Mouse (Mus musculus): ENCODE results near the gene Fam173b.

The Fam173b gene

DNA sequence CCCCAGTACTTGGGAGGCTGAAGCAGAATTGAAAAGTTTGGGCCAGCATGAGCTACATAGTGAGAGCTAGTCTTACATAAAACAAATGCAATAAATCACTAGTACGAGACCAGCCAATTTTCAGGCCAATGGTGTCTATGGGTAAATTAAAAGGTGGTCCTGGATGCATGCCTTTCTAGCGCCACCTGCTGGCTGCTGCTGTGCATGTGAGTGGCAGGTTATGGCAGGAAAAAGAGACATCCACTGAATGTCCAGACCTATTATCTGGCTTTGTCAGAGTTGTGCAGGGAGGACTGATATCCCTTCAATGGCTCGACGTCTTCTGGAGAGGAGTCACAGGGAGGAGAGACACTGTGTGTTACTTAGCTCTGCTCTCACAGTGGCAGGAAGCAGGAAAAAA is 15.1 kb upstream of the Fam173b start:
- peak; percentile 91 for DNase-seq (ENCODE audit: low spot score)

DNA sequence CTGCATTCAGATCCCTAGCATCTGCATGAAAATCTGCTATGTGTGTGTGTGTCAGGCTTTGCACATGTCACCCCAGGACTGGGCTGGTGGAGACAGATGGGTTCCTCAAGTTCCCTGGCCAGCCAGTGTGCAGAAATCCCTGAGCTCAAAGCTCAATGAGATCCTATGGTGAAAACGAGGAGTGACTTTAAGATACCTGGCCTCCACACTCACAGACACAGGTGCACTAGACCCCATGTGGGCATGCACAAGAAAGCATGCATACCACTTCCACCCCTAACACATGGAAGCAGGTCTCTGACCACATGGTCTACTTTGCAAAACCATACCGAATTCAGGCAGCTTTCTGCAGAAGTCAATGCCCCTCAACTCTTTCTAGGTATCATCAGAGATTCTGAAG is 13.9 kb upstream of the Fam173b start:
- DNase-seq (ENCODE audit: low spot score): no peak

DNA sequence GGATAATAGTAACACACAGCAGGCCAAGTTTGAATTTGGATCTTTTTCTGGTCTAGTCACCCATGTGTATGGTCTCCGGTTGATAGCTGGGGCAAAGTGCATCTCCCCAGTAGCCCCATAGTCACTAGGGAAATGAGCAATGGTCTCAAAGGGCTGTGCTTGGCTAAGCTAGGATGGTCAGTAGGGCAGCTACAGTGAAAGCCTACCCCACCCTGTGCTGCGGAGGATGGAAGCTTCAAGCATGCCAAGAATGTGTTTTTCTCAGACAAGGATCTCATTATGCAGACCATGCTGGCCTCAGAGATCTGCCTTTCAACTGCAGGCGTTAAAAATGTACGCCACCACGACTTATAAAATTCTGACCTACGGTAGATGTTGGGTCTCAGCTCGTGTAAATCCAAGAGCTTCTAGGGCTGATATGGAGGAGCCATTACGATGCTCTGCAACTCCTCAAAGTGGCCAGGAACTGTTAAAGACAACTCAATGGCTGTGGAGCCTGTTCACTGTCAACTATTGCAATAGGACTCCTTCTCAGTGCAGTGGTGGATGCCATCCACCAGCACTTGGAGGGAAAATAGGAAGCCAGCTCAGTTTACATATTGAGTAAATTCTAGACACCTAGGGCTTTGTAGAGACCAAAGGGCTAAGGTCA is 12.5 kb upstream of the Fam173b start:
- no peak for DNase-seq (ENCODE audit: low spot score)

DNA sequence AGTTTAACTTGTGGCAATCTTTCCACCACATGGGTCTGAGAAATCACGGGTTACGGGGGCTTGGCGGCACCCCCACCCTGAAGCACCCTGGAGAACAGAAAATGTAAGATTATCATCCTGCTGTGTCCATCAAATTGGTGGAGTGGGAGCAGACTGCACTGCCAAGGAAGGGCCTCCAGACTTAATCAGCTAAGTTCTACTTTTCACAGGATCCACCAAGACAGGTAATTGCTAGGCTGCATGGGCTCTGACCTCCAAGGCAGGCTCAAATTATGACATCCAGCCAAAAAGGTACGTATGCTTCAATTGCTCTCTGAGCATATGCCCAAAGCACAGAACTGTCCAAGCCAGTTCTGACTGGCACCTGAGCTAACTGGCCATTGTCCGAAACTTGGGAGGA is 11.5 kb upstream of the Fam173b start:
- DNase-seq (ENCODE audit: low spot score): no peak

DNA sequence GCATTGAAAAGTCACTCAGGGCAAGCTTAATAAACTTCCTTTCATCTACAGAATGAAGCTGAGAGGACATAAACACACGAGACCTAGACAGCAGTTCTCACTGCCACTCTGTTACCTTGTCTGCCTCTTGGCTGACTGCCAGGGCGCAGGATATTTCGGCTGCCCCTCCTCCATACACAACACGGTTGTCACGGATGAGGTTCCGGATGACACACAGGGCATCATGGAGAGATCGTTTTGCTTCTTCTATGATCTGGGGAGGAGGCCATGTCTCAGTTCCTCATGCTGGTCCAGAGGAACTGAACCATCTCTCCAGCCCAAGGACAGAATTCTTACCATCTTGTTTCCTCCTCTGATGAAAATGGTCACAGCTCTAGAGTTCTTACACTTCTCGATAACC is 9.1 kb upstream of the Fam173b start:
- DNase-seq (ENCODE audit: low spot score): no peak

DNA sequence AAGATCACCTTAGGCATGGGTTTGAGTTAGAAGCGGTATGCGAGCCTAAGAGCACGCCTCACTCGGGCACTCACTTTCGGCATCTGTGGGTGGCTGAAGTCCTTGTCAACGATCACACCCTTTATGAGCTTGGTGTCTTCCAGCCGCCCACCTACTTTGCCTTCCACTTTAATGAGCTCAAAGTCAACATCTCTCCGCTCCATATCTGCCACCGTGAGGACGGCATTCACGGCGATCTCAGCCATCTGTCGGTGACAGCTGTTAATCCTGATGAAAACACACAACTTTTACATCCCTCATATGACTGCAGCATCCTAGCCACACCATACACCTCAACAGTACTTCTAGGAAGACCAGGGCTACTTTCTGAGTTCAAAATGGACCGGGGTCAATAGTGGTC is 7.4 kb upstream of the Fam173b start:
- no peak for DNase-seq (ENCODE audit: low spot score)

DNA sequence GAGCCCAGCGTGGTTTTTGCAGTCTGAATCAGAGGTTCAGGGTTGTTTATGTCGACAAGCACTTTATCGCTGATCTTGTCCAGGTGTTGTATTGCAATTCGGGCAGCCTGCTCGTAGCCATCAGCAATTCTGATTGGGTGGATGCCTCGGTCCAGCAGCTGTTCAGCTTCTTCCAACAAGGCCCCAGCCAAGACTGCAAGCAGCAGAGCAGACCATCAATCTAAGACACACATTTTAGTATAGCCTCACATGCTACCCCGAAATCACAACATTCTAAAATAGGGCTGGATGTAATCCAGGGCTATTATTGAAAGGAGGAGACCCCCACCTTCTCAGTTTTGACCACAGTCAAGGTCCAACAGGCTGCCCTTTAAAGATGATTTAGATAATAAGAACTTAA is 6.0 kb upstream of the Fam173b start:
- no peak for DNase-seq (ENCODE audit: low spot score)

DNA sequence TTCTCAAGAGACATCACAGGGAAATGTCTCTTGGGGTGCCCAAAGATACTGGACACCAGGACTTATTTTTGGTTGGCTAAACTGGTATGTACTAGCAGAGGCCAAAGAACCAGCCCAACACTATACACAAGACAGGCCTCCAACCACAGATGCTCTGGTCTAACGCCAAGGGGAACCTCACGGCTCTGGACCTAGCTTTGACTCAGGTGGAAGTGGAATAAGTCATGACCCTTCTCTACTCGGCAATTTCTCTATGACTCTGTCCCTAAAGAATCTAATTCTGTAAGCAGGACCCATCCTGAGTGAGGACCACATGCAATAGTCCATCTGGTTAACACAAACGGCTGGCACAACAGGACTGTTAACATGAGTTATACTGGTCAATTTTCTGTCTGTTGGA is 1.8 kb upstream of the Fam173b start:
- no peak for DNase-seq (ENCODE audit: low spot score)

DNA sequence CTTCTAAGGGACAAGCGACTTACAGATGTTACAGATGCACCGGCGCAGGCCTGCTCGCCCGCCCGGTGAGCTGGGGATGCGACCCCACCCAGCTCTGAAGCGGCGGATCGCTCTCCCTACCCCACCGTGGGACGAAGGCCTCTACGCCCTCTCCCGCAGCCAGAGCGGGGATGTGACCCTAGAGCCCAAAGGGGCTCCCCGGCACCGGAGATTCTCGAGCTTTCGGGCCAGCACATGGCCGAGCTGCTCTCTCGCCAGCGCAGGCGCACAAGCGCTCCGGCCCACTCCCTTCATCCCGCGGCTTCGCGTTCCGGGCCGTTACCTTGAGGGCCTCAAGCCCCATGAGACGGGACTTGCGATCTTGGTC is 390 bp upstream of the Fam173b start:
- DNase-seq (ENCODE audit: low spot score): no peak

DNA sequence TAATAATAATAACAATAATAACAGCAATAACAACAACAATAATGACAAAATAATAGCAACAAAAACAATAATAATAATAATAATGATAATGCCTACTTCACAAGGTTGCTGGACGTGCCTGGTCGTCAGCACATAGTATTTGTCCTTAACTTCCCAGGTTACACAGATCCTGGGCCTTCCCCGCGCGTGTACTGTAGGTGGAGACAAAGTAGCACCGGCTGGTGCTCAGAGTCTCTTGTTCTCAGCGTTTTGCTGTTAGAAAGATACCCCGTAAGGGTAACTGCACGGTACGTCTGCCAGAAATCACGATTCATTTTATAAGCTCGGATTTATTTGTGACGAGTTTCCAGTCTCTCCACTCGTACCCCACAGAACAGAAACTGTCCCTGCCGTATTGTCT is 774 bp downstream of the Fam173b start:
- DNase-seq (ENCODE audit: low spot score): peak; percentile 66

DNA sequence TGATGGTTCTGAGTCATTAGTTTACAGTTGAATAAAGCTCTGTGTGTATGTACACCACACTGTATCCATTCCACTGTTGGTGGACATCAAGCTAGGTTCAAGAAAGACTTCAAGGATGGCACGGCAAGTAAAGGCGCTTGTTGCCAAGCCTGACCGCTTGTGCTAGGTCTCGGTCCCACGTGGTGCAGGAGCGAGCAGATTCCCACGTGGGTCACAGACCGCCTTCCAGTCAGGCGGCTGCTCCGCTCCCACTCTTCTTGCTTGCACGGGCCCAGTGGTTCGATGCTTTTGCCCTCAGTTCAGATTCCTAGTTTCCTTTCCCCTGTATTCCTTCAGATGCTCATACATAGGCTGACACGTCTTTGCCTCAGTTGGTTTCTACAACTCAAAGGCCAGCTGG is 1.5 kb downstream of the Fam173b start:
- DNase-seq (ENCODE audit: low spot score): no peak

DNA sequence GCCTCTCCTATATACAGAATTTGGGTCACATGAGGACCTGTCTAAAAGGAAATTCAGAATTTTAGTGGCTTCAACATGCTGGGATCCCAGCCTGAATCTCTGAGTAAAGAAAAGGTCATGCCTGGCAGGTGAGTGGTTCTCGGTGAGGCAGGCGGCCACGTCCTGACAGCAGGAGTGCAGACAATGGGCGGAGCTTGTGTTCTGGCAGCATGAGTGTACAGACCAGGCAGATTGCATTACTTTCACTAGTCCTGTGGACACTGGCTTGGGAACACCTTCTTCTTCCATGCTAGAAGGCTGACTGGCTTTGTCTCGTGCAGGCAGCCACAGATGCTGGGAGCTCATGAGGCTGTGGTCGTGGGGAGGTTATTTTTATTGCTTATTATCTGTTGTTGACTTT is 5.2 kb downstream of the Fam173b start:
- no peak for DNase-seq (ENCODE audit: low spot score)

DNA sequence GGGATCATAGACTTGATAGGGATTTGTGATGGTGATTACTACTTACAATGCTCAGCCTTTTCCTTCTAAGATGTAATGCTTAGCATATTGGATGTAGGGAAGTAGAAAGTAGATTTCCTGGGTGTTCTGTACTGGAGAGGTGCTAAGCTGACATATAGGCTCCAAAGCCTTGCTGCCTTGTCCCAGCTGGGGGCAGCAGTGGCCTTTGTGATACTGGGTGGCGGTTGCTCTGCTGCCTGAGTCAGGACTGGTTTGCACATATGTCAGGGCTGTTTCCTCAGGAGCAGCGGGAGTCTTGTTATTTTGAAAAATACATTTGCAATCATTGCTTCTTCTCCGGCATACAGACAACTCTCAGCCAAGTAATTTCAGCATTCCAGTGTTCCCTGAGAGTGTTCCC is 9.4 kb downstream of the Fam173b start:
- no peak for DNase-seq (ENCODE audit: low spot score)

DNA sequence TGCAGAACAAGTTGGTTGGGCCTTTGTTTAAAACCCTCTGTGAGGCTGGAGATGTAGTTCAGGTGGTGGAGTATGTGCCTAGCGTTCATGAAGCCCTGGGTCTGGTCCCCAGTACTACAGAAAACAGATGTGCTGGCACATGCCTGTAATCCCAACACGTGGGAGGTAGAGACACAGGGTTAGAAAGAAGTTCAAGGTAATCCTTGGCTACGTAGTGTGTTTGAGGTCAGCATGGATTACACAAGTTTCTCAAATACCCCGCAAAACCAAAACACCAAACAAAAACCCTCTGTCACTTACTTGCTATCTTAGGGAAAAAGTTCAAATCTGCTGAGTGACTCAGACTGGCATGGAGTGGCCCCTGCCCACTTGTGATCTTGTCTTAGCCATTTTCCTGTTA is 10.3 kb downstream of the Fam173b start:
- no peak for DNase-seq (ENCODE audit: low spot score)

DNA sequence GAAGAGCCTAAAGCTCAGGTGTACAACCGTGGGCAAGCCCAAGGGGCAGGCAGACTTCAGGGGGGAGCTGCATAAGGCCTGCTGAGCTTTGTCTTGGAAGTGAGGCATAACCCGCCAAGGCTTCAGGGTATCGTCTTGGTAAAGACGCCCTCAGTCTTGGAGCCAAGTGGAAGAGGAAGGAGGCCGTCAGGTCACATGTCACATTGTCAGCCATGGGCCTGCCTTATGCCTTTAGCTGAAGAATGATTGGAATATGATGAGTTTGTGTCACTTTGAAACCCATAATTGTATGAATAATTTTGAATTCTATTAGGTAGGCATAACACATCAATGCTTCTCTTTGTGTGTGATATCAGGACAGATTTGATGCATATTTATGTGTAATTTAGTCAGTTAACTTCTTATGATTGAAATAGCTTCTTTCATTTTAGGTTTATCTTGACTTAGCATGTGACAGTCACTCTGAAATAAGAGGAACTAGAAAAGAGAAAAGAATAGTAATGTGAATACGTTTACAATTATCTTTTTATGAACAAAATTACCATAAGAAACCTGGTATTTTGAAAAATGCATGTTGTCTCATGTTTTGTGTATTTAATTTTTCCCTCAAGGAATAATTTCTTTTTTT is 12.3 kb downstream of the Fam173b start:
- no peak for DNase-seq (ENCODE audit: low spot score)

DNA sequence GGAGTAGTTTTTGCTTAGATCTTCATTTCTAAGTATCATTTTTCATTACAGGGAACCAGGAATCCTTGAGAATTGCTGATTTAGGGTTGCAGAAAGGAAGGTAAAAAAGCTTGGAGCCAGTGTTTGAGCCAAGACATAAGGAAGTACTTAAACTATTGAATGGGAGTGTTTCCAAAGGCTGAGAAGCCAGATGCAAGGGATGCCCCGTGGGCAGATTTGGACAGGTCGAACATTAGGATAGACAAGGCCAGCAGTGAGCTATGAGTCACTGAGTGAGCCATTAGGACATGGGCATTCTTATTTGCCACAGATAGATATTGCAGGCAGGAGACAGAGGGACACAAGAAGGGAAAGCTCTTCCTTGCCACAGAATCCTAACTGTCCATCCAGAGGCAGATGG is 13.0 kb downstream of the Fam173b start:
- DNase-seq (ENCODE audit: low spot score): no peak

DNA sequence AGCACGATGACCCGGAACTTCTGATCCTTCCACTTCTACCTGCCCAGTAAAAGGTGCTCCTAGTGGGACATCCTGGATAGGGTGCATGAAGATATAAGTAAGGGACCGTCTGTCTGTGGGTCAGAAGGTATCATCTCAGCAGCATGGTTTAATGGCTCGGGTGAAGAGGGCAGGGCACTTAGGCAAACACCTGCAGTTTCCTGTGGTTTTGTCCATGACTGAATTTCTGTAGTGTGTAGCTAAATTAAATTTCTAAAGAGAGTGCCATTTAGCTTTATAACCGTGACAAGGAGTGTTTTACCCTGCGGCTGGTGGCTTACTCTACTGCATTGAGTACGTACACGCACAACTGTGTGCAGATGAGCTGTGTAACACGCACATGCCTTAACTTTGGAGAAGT is 15.6 kb downstream of the Fam173b start:
- no peak for DNase-seq (ENCODE audit: low spot score)

DNA sequence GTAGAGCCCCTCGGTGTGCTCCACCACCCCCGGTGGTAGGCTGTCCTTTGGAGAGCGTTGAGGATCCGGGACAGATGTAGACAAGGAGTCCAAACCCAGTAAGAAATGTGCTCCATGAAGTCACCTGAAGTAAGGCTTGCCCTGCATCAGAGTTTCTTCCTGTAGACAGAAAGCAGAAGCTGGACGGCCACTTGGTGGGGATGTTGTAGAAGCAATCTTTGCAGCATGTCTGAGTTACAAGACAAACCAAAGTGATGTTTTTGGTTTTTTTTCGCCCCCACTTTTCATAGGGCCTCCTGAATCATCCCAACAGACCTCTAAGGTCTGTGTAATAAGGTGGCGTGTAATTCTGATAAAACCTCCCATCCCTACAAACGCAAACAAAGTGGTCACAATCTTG is 17.9 kb downstream of the Fam173b start:
- no peak for DNase-seq (ENCODE audit: low spot score)

DNA sequence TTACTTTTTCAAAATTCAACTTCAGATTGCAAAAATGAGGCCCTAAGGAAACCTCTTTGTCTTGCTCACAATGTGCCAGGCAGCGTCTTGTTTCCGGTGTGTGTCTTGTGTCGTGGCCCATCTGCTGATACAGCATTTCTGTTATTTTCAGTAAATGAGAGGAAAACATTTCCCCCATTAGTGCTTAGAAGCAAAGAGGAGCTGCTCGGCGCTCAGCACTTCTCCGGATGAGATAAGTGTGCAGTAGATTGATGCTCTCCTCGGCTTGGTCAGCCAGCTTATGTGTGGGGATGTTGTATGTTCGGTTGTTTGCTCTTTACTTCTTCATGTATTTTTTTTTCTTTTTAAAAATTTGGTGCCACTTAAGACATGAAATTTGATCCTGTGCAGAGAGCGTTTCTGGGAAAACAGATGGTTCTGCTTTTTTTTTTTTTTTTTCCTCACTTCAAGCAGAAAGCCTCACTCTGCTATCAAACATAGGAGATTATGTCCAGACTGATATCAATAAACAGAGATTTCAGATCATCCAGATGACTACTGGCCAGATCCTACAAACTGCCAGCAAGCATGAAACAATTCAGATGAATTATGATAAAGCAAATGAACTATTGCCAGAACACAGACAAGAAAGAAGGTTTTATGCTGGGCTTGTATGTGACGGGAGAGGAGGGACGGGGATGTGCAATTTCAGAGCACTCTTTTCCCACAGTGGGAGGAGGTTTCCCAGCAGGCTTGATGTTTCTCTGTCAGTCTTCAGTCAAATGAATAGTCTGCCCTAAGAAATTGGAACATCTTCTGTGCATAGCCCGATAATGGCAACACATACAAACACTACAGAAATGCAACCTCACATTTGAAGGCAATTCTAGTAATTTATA is 25.9 kb downstream of the Fam173b start:
- DNase-seq (ENCODE audit: low spot score): no peak

DNA sequence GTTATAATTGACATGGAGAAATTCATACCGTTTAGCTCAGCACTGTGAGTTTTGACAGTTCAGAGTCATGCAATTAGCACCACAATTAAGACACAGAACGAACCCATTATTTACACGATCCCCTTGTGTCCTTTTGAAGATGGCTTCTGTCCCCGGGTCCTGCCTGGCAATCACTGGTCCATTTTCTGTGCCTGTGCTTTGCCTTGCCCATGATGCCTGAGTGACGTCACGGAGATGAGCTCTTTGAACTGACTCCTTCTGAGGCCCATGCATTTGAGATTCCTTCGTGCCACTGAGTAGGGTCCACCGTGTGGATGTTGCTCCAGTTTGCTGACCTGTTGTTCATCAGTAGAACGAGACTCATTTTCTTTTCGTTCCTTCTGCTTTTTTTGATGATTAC is 26.5 kb downstream of the Fam173b start:
- no peak for DNase-seq (ENCODE audit: low spot score)

DNA sequence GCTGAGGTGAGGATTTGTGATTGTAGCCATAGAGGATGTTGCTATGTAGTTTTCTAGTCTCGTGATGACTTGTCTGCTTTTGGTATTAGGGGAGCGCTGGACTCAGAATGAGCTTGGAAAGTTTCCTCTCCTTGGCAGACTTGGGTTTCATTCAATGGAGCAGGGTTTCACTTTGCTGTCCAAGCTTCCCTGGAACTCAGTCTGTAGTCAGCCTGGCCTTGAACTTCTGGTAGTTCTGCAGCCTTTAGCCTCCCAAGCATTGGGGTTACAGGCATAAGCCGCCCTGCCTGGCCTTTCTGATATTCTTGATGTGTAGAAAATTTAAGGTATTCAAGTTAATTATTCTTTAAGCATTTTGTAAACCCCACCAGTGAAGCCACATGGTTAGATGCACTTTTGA is 27.9 kb downstream of the Fam173b start:
- DNase-seq (ENCODE audit: low spot score): no peak

DNA sequence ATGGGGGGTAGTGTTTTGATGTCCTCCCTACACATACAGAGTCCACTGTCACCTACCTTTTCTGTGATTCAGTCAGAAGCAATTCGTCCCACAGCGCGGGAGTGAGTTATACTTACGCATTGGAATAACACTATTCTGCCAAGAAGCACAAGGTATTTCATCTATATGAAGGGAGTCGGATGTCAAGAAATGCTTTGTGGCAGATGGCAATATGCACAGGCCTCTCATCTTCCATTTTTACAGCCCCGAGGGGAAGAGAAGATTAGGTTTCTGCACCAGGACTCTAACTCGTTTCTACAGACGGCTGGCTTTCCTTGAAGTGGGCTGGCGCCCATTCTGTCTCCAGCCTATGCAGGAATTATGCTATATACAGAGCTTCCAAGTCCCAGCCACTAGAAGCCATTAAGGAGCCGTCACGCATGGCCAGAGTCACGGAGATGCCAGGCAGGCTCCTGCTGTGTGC is 29.8 kb downstream of the Fam173b start:
- no peak for DNase-seq (ENCODE audit: low spot score)

DNA sequence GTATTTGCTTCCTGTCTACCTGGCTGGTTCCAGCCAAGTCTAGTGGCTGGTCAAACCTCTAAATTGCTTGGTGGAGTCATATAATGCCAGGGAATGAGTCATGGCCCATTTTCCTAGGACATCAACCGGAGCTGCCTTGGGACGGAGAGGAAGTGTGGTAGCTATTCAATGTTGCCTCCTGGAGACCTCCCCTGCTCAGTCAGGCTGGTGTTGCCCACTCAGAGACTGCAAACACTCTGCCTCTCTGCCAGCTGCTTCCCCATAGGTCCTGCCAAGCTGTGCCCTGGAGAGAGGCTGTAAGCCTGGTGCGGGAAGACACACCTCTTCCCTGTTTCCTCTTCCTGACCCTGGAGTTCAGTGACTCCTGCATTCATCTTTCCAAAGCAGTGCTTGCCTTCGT is 30.8 kb downstream of the Fam173b start:
- no peak for DNase-seq (ENCODE audit: low spot score)
